Mouse (Mus musculus) erythroblast, embryonic 14.5 days (primary cell): ENCODE results near the gene Ambp.

ENCODE experiments used
- GATA1 ChIP-seq: IDR thresholded peaks from 2 replicates; pipeline ENCODE4 v1.6.1; 2012; ENCODE audit warnings: low read length, inconsistent platforms, mixed read lengths
- TAL1 ChIP-seq: IDR thresholded peaks from 3 replicates; pipeline ENCODE4 v1.6.1; 2012; ENCODE audit warnings: low read length, inconsistent platforms, mixed read lengths

GRCm38 (mm10) chr4:63171122-63171521 lies 16.5 kb upstream of the Ambp start:
- TF ChIP-seq TAL1: no peak
- TF ChIP-seq GATA1: no peak
